Mouse (Mus musculus) kidney, postnatal 0 days (tissue): Measurements from ENCODE around the gene Gna14. TPM values are rescaled to one million over a fixed set of nuclear protein-coding genes. Genes with fewer than 3 reads are reported as not detected.

ENCODE experiments used
- ATAC-seq: fragments of 200-750 bp; cut with Nextera tagmentation; replicated peaks from 2 replicates; pipeline ENCODE4 v1.8.0; 2017; ENCODE audit warnings: low read depth, moderate number of reproducible peaks, moderate TSS enrichment, moderate library complexity; ENCODE audit not compliant: low FRiP score
- DNase-seq: peaks from one replicate; pipeline ENCODE4 v3.0.0-alpha.2; 2016; ENCODE audit warnings: low spot score
- H3K27ac ChIP-seq: fragments of 300-500 bp; sonication (generic); 2 replicates; pipeline ENCODE4 v1.5.1; 2014; ENCODE audit warnings: mild to moderate bottlenecking
- H3K27me3 ChIP-seq: fragments of 300-500 bp; sonication (generic); 2 replicates; pipeline ENCODE4 v1.6.1; 2014; ENCODE audit warnings: low read length, mixed read lengths; ENCODE audit not compliant: insufficient read depth
- H3K36me3 ChIP-seq: fragments of 300-500 bp; sonication (generic); 2 replicates; pipeline ENCODE4 v1.6.1; 2014; ENCODE audit warnings: low read length, mixed read lengths; ENCODE audit not compliant: insufficient read depth
- H3K4me1 ChIP-seq: fragments of 300-500 bp; sonication (generic); replicated peaks from 2 replicates; pipeline ENCODE4 v1.6.1; 2014; ENCODE audit warnings: antibody characterized with exemption, low read length, mixed read lengths; ENCODE audit not compliant: insufficient read depth
- H3K4me2 ChIP-seq: fragments of 300-500 bp; sonication (generic); 2 replicates; pipeline ENCODE4 v1.6.1; 2014; ENCODE audit warnings: mild to moderate bottlenecking, low read length, moderate library complexity, mixed read lengths
- H3K4me3 ChIP-seq: fragments of 300-500 bp; sonication (generic); replicated peaks from 2 replicates; pipeline ENCODE4 v1.5.1; 2014; ENCODE audit warnings: low read depth, low read length
- H3K9ac ChIP-seq: fragments of 300-500 bp; sonication (generic); 2 replicates; pipeline ENCODE4 v1.6.1; 2014; ENCODE audit warnings: low read depth, low read length
- H3K9me3 ChIP-seq: fragments of 300-500 bp; sonication (generic); replicated peaks from 2 replicates; pipeline ENCODE4 v1.6.1; 2016; ENCODE audit warnings: low read length, inconsistent platforms, mixed read lengths
- CTCF ChIP-seq: IDR thresholded peaks from 2 replicates; pipeline ENCODE4 v1.5.1; 2016; ENCODE audit warnings: antibody characterized with exemption, low read depth, mild to moderate bottlenecking, moderate library complexity
- WGBS: fragments of 180-500 bp; shearing (Covaris S2); extraction: QIAGEN DNeasy Blood & Tissue Kit; methylation state at CpG from one replicate; pipeline ENCODE4 v1.1.7; 2014; 5-methylcytosine and 5-hydroxymethylcytosine counted together
- polyA plus RNA-seq: library from polyadenylated mRNA; unstranded; fragments of >200 nt; fragmentation: Nextera tagmentation; extraction: Ambion mirVana; gene quantifications from 2 replicates; pipeline ENCODE4 v1.2.1, GENCODE M21; 2015

Gene Gna14
- polyA plus RNA-seq, 1 experiment from 2014 or later, result 9.8 TPM

- Histone ChIP-seq H3K9me3 (no peaks in the 10 kb centered on the region), H3K27me3 (no peaks in the 10 kb centered on the region), H3K9ac (no peak overlapping the region), H3K4me2 (no peak overlapping the region), H3K4me3 (no peak overlapping the region), H3K27ac (no peak overlapping the region), H3K36me3 (no peaks in the 10 kb centered on the region), H3K4me1 (no peaks in the 10 kb centered on the region)
- TF ChIP-seq CTCF, result no peak
- ATAC-seq (no peak), DNase-seq (no peak)
- WGBS, result 66% methylated on average over 8 of the region's 8 CpGs
Measured at GRCm38 (mm10) chr19:16478186-16478607, 42.6 kb downstream of the Gna14 start.

- DNase-seq (no peak), ATAC-seq (no peak)
- no peak overlapping the region for H3K4me3 ChIP-seq
- no peak overlapping the region for H3K9ac ChIP-seq
- no peaks in the 10 kb centered on the region for H3K4me1 ChIP-seq
- no peak overlapping the region for H3K27ac ChIP-seq
- 90% methylated on average over 3 of the region's 3 CpGs for WGBS
- H3K9me3 ChIP-seq, result no peaks in the 10 kb centered on the region
- H3K4me2 ChIP-seq, result no peak overlapping the region
- H3K36me3 ChIP-seq, result no peaks in the 10 kb centered on the region
- no peak for TF ChIP-seq CTCF
- no peaks in the 10 kb centered on the region for H3K27me3 ChIP-seq
Measured at GRCm38 (mm10) chr19:16482047-16482446, 46.5 kb downstream of the Gna14 start.

GRCm38 (mm10) chr19:16484237-16484636 is 48.7 kb downstream of the Gna14 start:
- no peak overlapping the region for H3K9ac ChIP-seq
- no peak for TF ChIP-seq CTCF
- H3K27me3 ChIP-seq, result no peaks in the 10 kb centered on the region
- ATAC-seq, result no peak
- H3K9me3 ChIP-seq, result no peaks in the 10 kb centered on the region
- 0 out of 2 replicates have a peak overlapping the region, but pooled peaks have one; percentile 8 for H3K27ac ChIP-seq
- no peak overlapping the region for H3K4me3 ChIP-seq
- H3K36me3 ChIP-seq, result no peaks in the 10 kb centered on the region
- peak; percentile 24 for DNase-seq
- H3K4me1 ChIP-seq, result no peaks in the 10 kb centered on the region
- WGBS, result 54% methylated on average over 10 of the region's 10 CpGs
- no peak overlapping the region for H3K4me2 ChIP-seq

GRCm38 (mm10) chr19:16484671-16485070 is 49.1 kb downstream of the Gna14 start:
- H3K4me1 ChIP-seq, result no peaks in the 10 kb centered on the region
- no peaks in the 10 kb centered on the region for H3K9me3 ChIP-seq
- no peak for ATAC-seq
- no peak overlapping the region for H3K4me3 ChIP-seq
- H3K4me2 ChIP-seq, result no peak overlapping the region
- no peaks in the 10 kb centered on the region for H3K36me3 ChIP-seq
- H3K9ac ChIP-seq, result no peak overlapping the region
- TF ChIP-seq CTCF, result no peak
- DNase-seq, result peak; percentile 16
- H3K27ac ChIP-seq, result no peak overlapping the region
- WGBS, result 44% methylated on average over 5 of the region's 5 CpGs
- no peaks in the 10 kb centered on the region for H3K27me3 ChIP-seq

GRCm38 (mm10) chr19:16490756-16491155 is 55.2 kb downstream of the Gna14 start:
- WGBS, result 72% methylated on average over 12 of the region's 12 CpGs
- H3K4me3 ChIP-seq, result no peak overlapping the region
- no peak for ATAC-seq
- no peaks in the 10 kb centered on the region for H3K27me3 ChIP-seq
- no peak overlapping the region for H3K9ac ChIP-seq
- H3K36me3 ChIP-seq, result no peaks in the 10 kb centered on the region
- H3K4me1 ChIP-seq, result no peaks in the 10 kb centered on the region
- H3K9me3 ChIP-seq, result no peaks in the 10 kb centered on the region
- no peak overlapping the region for H3K27ac ChIP-seq
- no peak for TF ChIP-seq CTCF
- peak; percentile 16 for DNase-seq
- no peak overlapping the region for H3K4me2 ChIP-seq

GRCm38 (mm10) chr19:16491497-16491896 is 55.9 kb downstream of the Gna14 start:
- TF ChIP-seq CTCF, result no peak
- Histone ChIP-seq H3K4me3 (no peak overlapping the region), H3K27me3 (no peaks in the 10 kb centered on the region), H3K36me3 (no peaks in the 10 kb centered on the region), H3K4me2 (no peak overlapping the region), H3K9ac (no peak overlapping the region), H3K9me3 (no peaks in the 10 kb centered on the region), H3K4me1 (no peaks in the 10 kb centered on the region), H3K27ac (no peak overlapping the region)
- no peak for ATAC-seq
- DNase-seq, result peak; percentile 32
- 35% methylated on average over 7 of the region's 7 CpGs for WGBS

GRCm38 (mm10) chr19:16492453-16492852 is 56.9 kb downstream of the Gna14 start:
- H3K36me3 ChIP-seq, result no peaks in the 10 kb centered on the region
- H3K4me2 ChIP-seq, result no peak overlapping the region
- no peaks in the 10 kb centered on the region for H3K9me3 ChIP-seq
- H3K9ac ChIP-seq, result no peak overlapping the region
- ATAC-seq, result no peak
- no peak overlapping the region for H3K27ac ChIP-seq
- no peaks in the 10 kb centered on the region for H3K4me1 ChIP-seq
- 79% methylated on average over 1 of the region's 1 CpGs for WGBS
- DNase-seq, result no peak
- no peak for TF ChIP-seq CTCF
- H3K27me3 ChIP-seq, result no peaks in the 10 kb centered on the region
- no peak overlapping the region for H3K4me3 ChIP-seq
